Mouse (Mus musculus) lung, postnatal 0 days (tissue): ENCODE measurements around the gene Nfya. TPM values are rescaled to one million over a fixed set of nuclear protein-coding genes. Genes with fewer than 3 reads are reported as not detected.

ENCODE experiments used
- ATAC-seq: fragments of 200-750 bp; cut with Nextera tagmentation; 2 replicates; pipeline ENCODE4 v1.8.0; 2017; ENCODE audit warnings: moderate library complexity
- DNase-seq: peaks from one replicate; pipeline ENCODE4 v3.0.0-alpha.2; 2016; ENCODE audit warnings: low spot score
- H3K27ac ChIP-seq: fragments of 300-500 bp; sonication (generic); 2 replicates; pipeline ENCODE4 v1.5.1; 2014; ENCODE audit warnings: antibody characterized with exemption, mild to moderate bottlenecking, low read length, mixed read lengths
- H3K27me3 ChIP-seq: fragments of 300-500 bp; sonication (generic); replicated peaks from 2 replicates; pipeline ENCODE4 v1.6.1; 2014; ENCODE audit warnings: low read length, mixed read lengths; ENCODE audit not compliant: insufficient read depth
- H3K36me3 ChIP-seq: fragments of 300-500 bp; sonication (generic); 2 replicates; pipeline ENCODE4 v1.6.1; 2014; ENCODE audit warnings: low read length, mixed read lengths; ENCODE audit not compliant: insufficient read depth
- H3K4me1 ChIP-seq: fragments of 300-500 bp; sonication (generic); 2 replicates; pipeline ENCODE4 v1.6.1; 2014; ENCODE audit warnings: antibody characterized with exemption, low read depth, low read length, mixed read lengths; ENCODE audit not compliant: insufficient read depth
- H3K4me2 ChIP-seq: fragments of 300-500 bp; sonication (generic); replicated peaks from 2 replicates; pipeline ENCODE4 v1.6.1; 2014; ENCODE audit warnings: low read depth, mild to moderate bottlenecking, low read length, moderate library complexity, mixed read lengths
- H3K4me3 ChIP-seq: fragments of 300-500 bp; sonication (generic); 2 replicates; pipeline ENCODE4 v1.5.1; 2014; ENCODE audit warnings: low read depth, low read length
- H3K9ac ChIP-seq: fragments of 300-500 bp; sonication (generic); replicated peaks from 2 replicates; pipeline ENCODE4 v1.6.1; 2014; ENCODE audit warnings: low read depth, mild to moderate bottlenecking
- H3K9me3 ChIP-seq: fragments of 300-500 bp; sonication (generic); 2 replicates; pipeline ENCODE4 v1.6.1; 2016; ENCODE audit warnings: low read length, mixed read lengths
- CTCF ChIP-seq: IDR thresholded peaks from 2 replicates; pipeline ENCODE4 v1.5.1; 2016; ENCODE audit warnings: antibody characterized with exemption, mild to moderate bottlenecking
- EP300 ChIP-seq: IDR thresholded peaks from 2 replicates; pipeline ENCODE4 v1.6.1; 2016; ENCODE audit warnings: antibody characterized with exemption, mild to moderate bottlenecking, control low read depth
- WGBS: fragments of 180-500 bp; shearing (Covaris S2); extraction: QIAGEN DNeasy Blood & Tissue Kit; methylation state at CpG from one replicate; pipeline ENCODE4 v1.1.7; 2014; 5-methylcytosine and 5-hydroxymethylcytosine counted together
- polyA plus RNA-seq: library from polyadenylated mRNA; unstranded; fragments of >200 nt; fragmentation: Nextera tagmentation; extraction: Ambion mirVana; gene quantifications from 2 replicates; pipeline ENCODE4 v1.2.1, GENCODE M21; 2015

Nfya gene
- 5.6 and 8.5 TPM in 2 replicates for polyA plus RNA-seq

- 1% methylated on average over 79 of the region's 84 CpGs for WGBS
- TF ChIP-seq CTCF (peak; percentile 14; the same call in 1 of the 2 replicates), EP300 (peak; percentile 73; the same call in 1 of the 2 replicates)
- Histone ChIP-seq H3K9ac (peak within 1 kb of the TSS; percentile 93), H3K4me2 (peak within 1 kb of the TSS; percentile 82), H3K4me1 (peaks cover 12% of the 10 kb centered on the region; the same call in 1 of the 2 replicates), H3K9me3 (no peaks in the 10 kb centered on the region), H3K4me3 (peak within 1 kb of the TSS; percentile 76), H3K27me3 (no peaks in the 10 kb centered on the region), H3K27ac (peak within 1 kb of the TSS; percentile 99), H3K36me3 (0 out of 2 replicates have a peak, but pooled peaks cover 7% of the 10 kb centered on the region)
- ATAC-seq (peak; percentile 95), DNase-seq (peak; percentile 100)
Measured at GRCm38 (mm10) chr17:48409380-48410298, at the start of gene Nfya, which contains the start of gene Oard1. Nfya (minus strand) TSS chr17:48409906. Oard1 (plus strand) TSS chr17:48410014.

GRCm38 (mm10) chr17:48457971-48458653 lies 48.4 kb upstream of the Nfya start:
- TF ChIP-seq EP300 (no peak), CTCF (no peak)
- Histone ChIP-seq H3K9ac (no peak overlapping the region), H3K36me3 (no peaks in the 10 kb centered on the region), H3K9me3 (no peaks in the 10 kb centered on the region), H3K4me1 (no peaks in the 10 kb centered on the region), H3K27me3 (no peaks in the 10 kb centered on the region), H3K4me3 (no peak overlapping the region), H3K27ac (no peak overlapping the region), H3K4me2 (no peak overlapping the region)
- ATAC-seq (no peak), DNase-seq (no peak)
- WGBS: 51% methylated on average over 13 of the region's 13 CpGs

GRCm38 (mm10) chr17:48455955-48456354 lies 46.2 kb upstream of the Nfya start:
- TF ChIP-seq CTCF (no peak), EP300 (no peak)
- Histone ChIP-seq H3K4me1 (no peaks in the 10 kb centered on the region), H3K9me3 (no peaks in the 10 kb centered on the region), H3K4me3 (no peak overlapping the region), H3K27me3 (no peaks in the 10 kb centered on the region), H3K9ac (no peak overlapping the region), H3K36me3 (no peaks in the 10 kb centered on the region), H3K27ac (no peak overlapping the region), H3K4me2 (no peak overlapping the region)
- DNase-seq (no peak), ATAC-seq (no peak)
- 86% methylated on average over 2 of the region's 2 CpGs for WGBS

- 46% methylated on average over 11 of the region's 11 CpGs for WGBS
- Histone ChIP-seq H3K4me2 (0 out of 2 replicates have a peak within 1 kb of the TSS, but pooled peaks have one; percentile 19), H3K27ac (no peak within 1 kb of the TSS), H3K36me3 (no peaks in the 10 kb centered on the region), H3K9me3 (no peaks in the 10 kb centered on the region), H3K4me1 (no peaks in the 10 kb centered on the region), H3K9ac (no peak within 1 kb of the TSS), H3K4me3 (no peak within 1 kb of the TSS), H3K27me3 (no peaks in the 10 kb centered on the region)
- DNase-seq: peak; percentile 31
- TF ChIP-seq EP300 (no peak), CTCF (no peak)
- peak; percentile 65 for ATAC-seq
Measured at GRCm38 (mm10) chr17:48454688-48455087, 45.0 kb upstream of the Nfya start, which contains the start of gene Unc5cl. Unc5cl (plus strand) TSS chr17:48454901.

- H3K4me1 ChIP-seq: no peaks in the 10 kb centered on the region
- H3K9ac ChIP-seq: no peak overlapping the region
- H3K27ac ChIP-seq: no peak overlapping the region
- TF ChIP-seq EP300: no peak
- TF ChIP-seq CTCF: no peak
- H3K27me3 ChIP-seq: no peaks in the 10 kb centered on the region
- 0 out of 2 replicates have a peak overlapping the region, but pooled peaks have one; percentile 19 for H3K4me2 ChIP-seq
- no peaks in the 10 kb centered on the region for H3K9me3 ChIP-seq
- no peaks in the 10 kb centered on the region for H3K36me3 ChIP-seq
- WGBS: 44% methylated on average over 7 of the region's 7 CpGs
- H3K4me3 ChIP-seq: no peak overlapping the region
- DNase-seq: no peak
- no peak for ATAC-seq
Measured at GRCm38 (mm10) chr17:48454190-48454589, 44.5 kb upstream of the Nfya start.

GRCm38 (mm10) chr17:48453489-48453888 lies 43.8 kb upstream of the Nfya start:
- no peak for DNase-seq
- no peaks in the 10 kb centered on the region for H3K9me3 ChIP-seq
- H3K9ac ChIP-seq: no peak overlapping the region
- H3K27ac ChIP-seq: no peak overlapping the region
- no peak overlapping the region for H3K4me3 ChIP-seq
- no peak overlapping the region for H3K4me2 ChIP-seq
- no peaks in the 10 kb centered on the region for H3K36me3 ChIP-seq
- ATAC-seq: no peak
- H3K4me1 ChIP-seq: no peaks in the 10 kb centered on the region
- WGBS: 71% methylated on average over 7 of the region's 7 CpGs
- peak; percentile 46 for TF ChIP-seq CTCF
- TF ChIP-seq EP300: no peak
- H3K27me3 ChIP-seq: no peaks in the 10 kb centered on the region
